Mouse (Mus musculus) urinary bladder, postnatal 4 days (tissue): ENCODE measurements at regions not wholly inside any gene's neighbourhood (a gene's known extent, or its start where the extent isn't known, plus 50 kb on each side); places are given as distances from the start of the nearest gene placed in this dataset.

ENCODE experiments used
- DNase-seq, 2 experiments: peaks; one replicate each; pipeline ENCODE4 v3.0.0; 2021 to 2022; ENCODE audit warnings: low spot score in 2 of 2

DNA sequence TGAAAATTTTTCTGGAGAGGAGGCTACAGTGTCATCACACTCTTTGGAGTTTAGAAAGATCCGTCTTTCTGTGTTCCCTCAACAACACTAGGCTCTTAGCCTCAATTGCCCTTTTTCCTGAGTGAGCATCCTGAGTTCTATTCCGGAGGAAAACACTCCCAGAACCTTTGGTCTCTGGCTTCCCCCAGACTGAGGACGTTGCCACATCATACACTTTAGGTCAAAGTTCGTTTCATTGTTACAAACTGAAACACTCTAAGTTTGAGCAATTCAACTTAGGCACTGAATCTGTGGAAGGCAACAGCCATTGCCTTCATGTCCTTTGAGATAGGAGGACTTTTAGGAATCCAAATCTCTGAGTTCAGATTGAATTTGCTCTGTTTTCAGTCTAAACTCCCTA is 85.0 kb downstream of the Arl4a start:
- no peak for DNase-seq

- DNase-seq = no peak
Measured at GRCm38 (mm10) chr12:39951911-39952310, 85.9 kb downstream of the Arl4a start.

- DNase-seq = no peak
Measured at GRCm38 (mm10) chr12:39950270-39950801, 87.5 kb downstream of the Arl4a start.

- no peak for DNase-seq
Measured at GRCm38 (mm10) chr12:39942910-39943309, 94.9 kb downstream of the Arl4a start.

GRCm38 (mm10) chr12:39941162-39941561 is 96.7 kb downstream of the Arl4a start:
- no peak for DNase-seq

- DNase-seq = no peak
Measured at GRCm38 (mm10) chr12:39939017-39939416, 98.8 kb downstream of the Arl4a start.

DNA sequence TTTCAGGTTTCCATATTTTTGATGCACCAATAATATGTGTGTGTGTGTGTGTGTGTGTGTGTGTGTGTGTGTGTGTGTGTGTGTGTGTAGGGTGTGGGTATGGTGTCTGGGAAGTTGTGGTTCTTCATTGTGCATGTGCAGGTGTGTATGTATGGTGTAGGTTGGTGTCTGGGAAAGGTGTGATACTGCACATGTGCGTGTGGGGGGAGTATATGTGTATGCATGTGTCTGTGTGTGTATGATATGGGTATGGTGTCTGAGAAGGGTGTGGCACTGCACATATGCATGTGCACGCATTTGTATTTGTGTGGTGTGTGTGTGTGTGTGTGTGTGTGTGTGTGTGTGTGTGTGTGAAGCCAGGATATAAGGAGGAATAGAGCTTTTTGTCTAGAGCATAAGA is 99.6 kb downstream of the Arl4a start:
- no peak for DNase-seq

DNA sequence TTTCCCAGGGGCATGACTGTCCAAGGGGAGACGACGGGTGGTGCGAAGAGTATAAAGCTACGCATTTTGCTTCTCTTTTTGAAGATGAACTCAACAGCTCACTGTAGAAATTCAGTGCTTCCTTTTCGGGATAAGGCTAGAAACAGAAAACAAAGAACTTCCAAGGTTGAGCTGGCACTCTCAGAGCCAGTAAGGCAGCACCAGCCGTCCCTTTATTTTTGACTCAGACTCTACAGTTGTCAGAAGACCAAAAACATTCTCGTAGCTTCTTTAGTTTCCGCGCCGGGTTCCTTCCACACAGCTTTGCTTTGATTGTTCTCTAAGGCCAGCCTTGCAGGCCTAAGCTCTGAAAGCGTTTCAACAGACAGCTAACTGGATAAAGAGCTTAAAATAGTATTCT is 101.5 kb downstream of the Arl4a start:
- DNase-seq = no peak

- no peak for DNase-seq
Measured at GRCm38 (mm10) chr12:39935775-39936174, 102.0 kb downstream of the Arl4a start.

- DNase-seq = no peak
Measured at GRCm38 (mm10) chr12:39934877-39935276, 102.9 kb downstream of the Arl4a start.

DNA sequence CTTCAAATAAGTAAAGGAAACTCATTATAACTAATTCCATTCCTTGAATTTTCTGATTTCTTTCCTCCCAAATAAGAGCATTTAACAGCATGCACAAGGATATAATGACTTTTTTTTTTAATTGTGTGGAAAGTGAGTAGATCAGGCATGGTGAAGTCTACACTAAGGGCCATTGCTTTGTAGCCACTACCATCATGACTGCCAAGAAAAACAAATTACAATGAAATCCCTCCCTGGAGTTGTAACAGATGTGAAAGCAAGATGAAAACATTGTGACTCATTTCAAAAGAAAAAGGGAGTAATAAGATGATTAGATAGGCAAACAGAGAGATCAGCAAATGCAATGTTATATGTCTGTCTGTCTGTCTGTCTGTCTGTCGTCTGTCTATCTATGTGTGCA is 106.6 kb downstream of the Arl4a start:
- no peak for DNase-seq

DNA sequence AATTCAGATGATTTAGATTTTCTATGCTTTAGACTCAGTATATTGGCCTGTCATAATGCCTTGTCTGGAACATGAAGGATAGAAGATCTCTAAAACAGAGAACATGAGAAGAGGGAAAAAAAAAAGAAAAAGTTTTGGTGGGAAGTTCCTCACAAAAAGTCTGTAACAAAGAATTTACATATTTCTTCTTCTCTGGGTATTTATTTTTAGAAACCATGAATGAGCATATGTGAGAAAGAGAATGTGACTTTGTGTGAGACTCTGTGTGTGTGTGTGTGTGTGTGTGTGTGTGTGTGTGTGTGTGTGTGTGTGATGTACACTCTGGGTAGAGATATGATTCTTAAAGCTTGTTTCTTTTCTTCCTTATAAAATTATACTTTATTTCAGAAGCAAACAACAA is 109.9 kb downstream of the Arl4a start:
- DNase-seq = no peak

GRCm38 (mm10) chr12:39927014-39927413 is 110.8 kb downstream of the Arl4a start:
- no peak for DNase-seq

DNA sequence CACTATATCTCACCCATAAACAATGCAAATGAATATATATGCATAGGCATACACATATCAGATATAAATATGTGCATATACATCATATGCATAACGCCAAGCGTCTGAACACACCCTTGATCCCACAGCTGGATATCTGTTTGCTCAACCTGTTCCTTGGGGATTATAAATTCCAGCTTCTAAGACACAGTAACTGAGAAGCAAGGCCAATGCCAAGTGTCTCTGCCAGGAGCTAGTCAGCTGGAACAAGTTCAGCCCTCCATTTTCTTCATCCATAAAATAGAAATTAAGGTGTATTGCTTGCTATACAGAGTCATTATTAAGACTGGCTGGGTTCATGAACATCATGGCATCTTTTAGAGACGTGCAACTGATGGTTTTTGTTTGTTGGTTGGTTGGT is 116.3 kb downstream of the Arl4a start:
- no peak for DNase-seq

DNA sequence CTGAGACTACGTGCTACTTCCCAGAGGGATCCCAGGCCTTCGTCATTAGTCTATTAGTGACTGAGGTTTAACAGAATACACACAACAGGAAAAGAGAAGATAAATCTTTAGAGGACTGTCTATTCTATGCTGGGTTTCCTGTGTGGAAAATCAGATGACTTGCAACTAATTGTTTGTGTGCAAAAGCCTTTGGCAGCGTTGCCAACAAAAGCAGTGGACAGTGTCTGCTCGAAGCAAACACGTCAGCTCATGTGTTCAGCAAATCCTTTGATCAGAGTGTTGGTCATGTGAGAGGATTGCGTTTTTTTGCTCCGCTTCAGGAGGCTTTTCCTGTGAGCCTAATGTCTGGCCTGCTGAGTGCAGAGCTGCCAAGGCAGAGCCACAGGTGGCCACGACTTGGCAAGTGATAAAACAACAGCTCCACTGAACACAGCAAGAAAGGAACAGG is 117.3 kb downstream of the Arl4a start:
- no peak for DNase-seq

- no peak for DNase-seq
Measured at GRCm38 (mm10) chr12:39919909-39920308, 117.9 kb downstream of the Arl4a start.

DNA sequence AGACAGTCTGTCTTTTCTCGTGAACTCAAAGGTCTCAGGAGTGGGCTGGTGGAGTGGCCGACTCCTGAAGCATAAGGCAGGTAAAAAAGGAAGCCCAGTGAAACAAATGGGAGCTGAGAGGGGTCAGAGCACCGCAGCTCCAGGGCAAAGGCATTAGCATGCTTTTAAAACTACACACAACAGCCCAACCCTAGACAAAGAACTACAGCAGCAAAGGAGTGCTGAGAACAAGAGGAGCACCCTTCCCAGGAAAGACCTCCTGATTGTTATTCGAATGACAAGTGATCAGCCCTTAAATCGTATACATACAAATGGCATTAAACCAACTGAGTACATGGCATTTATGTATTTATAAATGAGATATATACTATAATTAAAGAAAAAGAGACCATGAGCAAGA is 149.3 kb downstream of the Arl4a start:
- no peak for DNase-seq

GRCm38 (mm10) chr12:39885366-39885765 is 152.5 kb downstream of the Arl4a start:
- DNase-seq = no peak

DNA sequence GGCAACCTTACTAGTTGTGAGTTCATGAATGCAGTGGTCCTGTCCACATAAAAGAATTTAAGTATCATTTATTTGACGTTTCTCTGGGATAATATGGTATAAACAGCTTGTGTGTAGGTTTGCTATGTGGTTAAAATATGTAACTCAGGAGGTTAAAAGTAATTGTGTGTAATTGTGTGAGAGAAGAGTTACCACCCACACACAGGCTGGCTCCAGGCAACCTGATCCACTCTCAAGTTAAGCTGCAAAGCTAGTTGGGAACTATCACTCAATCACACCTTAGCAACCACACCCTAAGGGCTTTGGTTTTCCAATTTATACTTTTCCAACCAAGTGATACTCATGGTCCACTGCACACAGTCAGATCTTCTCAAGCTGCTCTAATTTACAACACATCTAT is 157.5 kb downstream of the Arl4a start:
- DNase-seq = no peak

DNA sequence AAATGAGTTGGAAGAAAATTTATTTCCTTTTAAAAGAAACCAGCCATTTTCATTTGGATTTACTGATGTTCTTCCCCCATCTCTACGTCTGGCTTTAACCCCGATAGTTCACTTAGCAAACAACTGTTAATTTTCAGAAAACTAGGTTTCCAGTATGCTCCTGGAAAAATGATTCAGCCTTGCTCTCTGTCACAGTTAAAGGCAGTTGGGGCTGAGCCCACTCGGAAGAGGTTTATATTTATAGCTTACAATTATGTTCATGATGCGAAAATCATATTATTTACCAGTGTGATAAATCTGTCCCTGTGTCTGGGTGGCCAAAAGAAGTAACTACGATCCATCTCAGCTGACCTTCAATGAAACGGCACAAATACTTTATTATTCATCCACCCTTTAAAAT is 163.9 kb downstream of the Arl4a start:
- no peak for DNase-seq

- no peak for DNase-seq
Measured at GRCm38 (mm10) chr12:39861797-39862196, 176.0 kb downstream of the Arl4a start.

GRCm38 (mm10) chr12:39851610-39852009 is 186.2 kb downstream of the Arl4a start:
- DNase-seq = no peak

DNA sequence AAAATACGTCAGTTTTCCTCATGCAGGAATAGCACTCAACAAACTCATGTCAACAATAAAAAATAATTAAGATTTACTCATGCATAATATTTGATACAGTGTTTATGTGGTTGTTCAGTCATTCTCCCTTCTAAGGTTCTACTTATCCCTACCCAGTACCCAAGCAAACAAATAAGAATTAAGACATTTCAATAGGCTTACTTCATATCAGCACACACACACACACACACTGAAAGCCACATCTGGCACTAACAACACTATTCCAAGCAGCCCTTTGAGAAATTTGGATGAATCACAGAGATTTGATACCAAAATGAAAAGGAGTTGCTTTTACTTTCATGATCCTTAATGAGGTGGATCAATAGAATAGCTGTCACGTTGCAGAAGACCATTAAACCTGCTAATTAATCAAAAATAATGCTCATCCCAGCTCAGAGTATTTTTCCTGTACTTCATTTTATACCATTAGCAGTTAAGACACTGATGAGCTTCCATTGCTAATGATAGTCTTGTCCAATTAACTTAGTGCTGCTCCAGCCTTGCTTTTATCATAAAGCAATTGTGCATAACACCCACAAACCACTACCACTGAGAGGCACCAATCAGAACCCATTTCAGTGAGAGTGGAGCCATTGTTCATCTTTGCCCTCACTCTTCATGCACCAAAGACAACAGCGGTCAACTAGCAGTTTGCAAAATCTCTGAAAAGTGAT is 188.3 kb downstream of the Arl4a start:
- DNase-seq = no peak

DNA sequence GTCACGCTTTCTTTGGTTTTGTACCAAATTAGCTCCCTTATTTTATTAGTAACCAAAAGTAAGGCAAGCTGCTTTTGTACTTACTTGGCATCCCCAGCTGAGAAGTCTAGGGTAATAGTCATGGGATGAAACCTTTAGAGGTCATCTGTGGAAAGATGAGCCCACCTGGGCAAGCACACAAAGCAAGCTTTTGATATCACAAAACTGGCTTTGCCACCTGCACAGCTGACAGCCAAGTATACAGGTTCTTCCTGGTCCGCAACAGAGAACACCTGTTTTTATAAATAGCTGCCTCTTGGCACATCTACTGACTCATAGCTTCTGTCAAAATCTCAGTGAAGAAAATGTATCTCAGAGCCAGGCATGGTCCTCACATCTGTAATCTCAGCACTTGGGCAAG is 197.2 kb downstream of the Arl4a start:
- DNase-seq = no peak
